Mouse (Mus musculus) MEL (cell line): Measurements from ENCODE around the gene Fam57b. TPM values are rescaled to one million over a fixed set of nuclear protein-coding genes. Genes with fewer than 3 reads are reported as not detected.

Experiments
- DNase-seq: peaks from one replicate; pipeline ENCODE4 v3.0.0; 2011; ENCODE audit warnings: low read depth, low spot score
- H3K27ac ChIP-seq: 2 replicates; pipeline ENCODE4 v1.5.1; 2012; ENCODE audit warnings: low read depth, mild to moderate bottlenecking, control low read depth, low read length, moderate library complexity; ENCODE audit not compliant: control insufficient read depth
- H3K27me3 ChIP-seq, 2 experiments: fragments of 150-350 bp in 1 of 2; sonication (generic) in 1 of 2; 2 replicates each; pipeline ENCODE4 v1.6.1; 2012; ENCODE audit warnings: low read length in 2 of 2, mild to moderate bottlenecking in 2 of 2, improper control_type of control experiment in 1 of 2, moderate library complexity in 1 of 2; ENCODE audit not compliant: insufficient read depth in 2 of 2, control insufficient read depth in 1 of 2
- H3K36me3 ChIP-seq, 2 experiments: 2 replicates each; pipeline ENCODE4 v1.6.1; 2012 to 2014; ENCODE audit warnings: low read length in 2 of 2, improper control_type of control experiment in 1 of 2, inconsistent platforms in 1 of 2, mild to moderate bottlenecking in 1 of 2; ENCODE audit not compliant: insufficient read depth in 2 of 2, control insufficient read depth in 1 of 2
- H3K4me1 ChIP-seq, 2 experiments: fragments of 150-350 bp in 1 of 2; sonication (generic) in 1 of 2; 2 replicates each; pipeline ENCODE4 v1.6.1; 2012; ENCODE audit warnings: low read length in 2 of 2, improper control_type of control experiment in 1 of 2, mild to moderate bottlenecking in 1 of 2; ENCODE audit not compliant: insufficient read depth in 2 of 2, control insufficient read depth in 1 of 2
- H3K4me3 ChIP-seq, 2 experiments: fragments of 150-350 bp in 1 of 2; sonication (generic) in 1 of 2; 2 replicates each; pipeline ENCODE4 v1.5.1; 2012; ENCODE audit warnings: low read depth in 2 of 2, low read length in 2 of 2, mild to moderate bottlenecking in 2 of 2, moderate library complexity in 2 of 2, control low read depth in 1 of 2, improper control_type of control experiment in 1 of 2; ENCODE audit not compliant: control insufficient read depth in 1 of 2, insufficient read depth in 1 of 2
- H3K79me2 ChIP-seq: 2 replicates; pipeline ENCODE4 v1.6.1; 2012; ENCODE audit warnings: mild to moderate bottlenecking, low read length, moderate library complexity; ENCODE audit not compliant: control insufficient read depth, poor library complexity, insufficient read depth
- H3K9ac ChIP-seq: 2 replicates; pipeline ENCODE4 v1.6.1; 2012; ENCODE audit warnings: low read depth, mild to moderate bottlenecking, control low read depth, low read length, moderate library complexity; ENCODE audit not compliant: control insufficient read depth, poor library complexity, severe bottlenecking
- H3K9me3 ChIP-seq: fragments of 150-350 bp; sonication (generic); replicated peaks from 2 replicates; pipeline ENCODE4 v1.6.1; 2012; ENCODE audit warnings: mild to moderate bottlenecking, low read length, improper control_type of control experiment, moderate library complexity; ENCODE audit not compliant: insufficient read depth
- CHD1 ChIP-seq: IDR thresholded peaks from 2 replicates; pipeline ENCODE4 v1.6.1; 2012; ENCODE audit warnings: low read depth, mild to moderate bottlenecking, inconsistent platforms, low read length, improper control_type of control experiment
- CHD2 ChIP-seq: IDR thresholded peaks from 2 replicates; pipeline ENCODE4 v1.6.1; 2011; ENCODE audit warnings: low read length, improper control_type of control experiment
- CTCF ChIP-seq, 3 experiments: IDR thresholded peaks in 2 of 3; conservative IDR thresholded peaks in 1 of 3; 2 replicates each; pipeline ENCODE4 v1.5.1; 2011 to 2012; ENCODE audit warnings: low read length in 3 of 3, low read depth in 2 of 3, mild to moderate bottlenecking in 2 of 3, improper control_type of control experiment in 1 of 3, inconsistent platforms in 1 of 3, mixed read lengths in 1 of 3, moderate library complexity in 1 of 3; ENCODE audit not compliant: control insufficient read depth in 1 of 3, insufficient read depth in 1 of 3, poor library complexity in 1 of 3, severe bottlenecking in 1 of 3
- E2F4 ChIP-seq: IDR thresholded peaks from 2 replicates; pipeline ENCODE4 v1.6.1; 2011; ENCODE audit warnings: low read depth, low read length, improper control_type of control experiment, borderline replicate concordance
- ELF1 ChIP-seq: IDR thresholded peaks from 2 replicates; pipeline ENCODE4 v1.6.1; 2014; ENCODE audit warnings: low read depth, mild to moderate bottlenecking, inconsistent platforms, low read length, improper control_type of control experiment, moderate library complexity
- ETS1 ChIP-seq: IDR thresholded peaks from 2 replicates; pipeline ENCODE4 v1.6.1; 2012; ENCODE audit warnings: low read depth, mild to moderate bottlenecking, inconsistent platforms, low read length, improper control_type of control experiment, moderate library complexity
- HCFC1 ChIP-seq: IDR thresholded peaks from 2 replicates; pipeline ENCODE4 v1.6.1; 2012; ENCODE audit warnings: low read depth, mild to moderate bottlenecking, inconsistent platforms, low read length, improper control_type of control experiment, moderate library complexity
- JUND ChIP-seq: IDR thresholded peaks from 2 replicates; pipeline ENCODE4 v1.6.1; 2011; ENCODE audit warnings: low read depth, mild to moderate bottlenecking, improper control_type of control experiment, low read length
- MAFK ChIP-seq: IDR thresholded peaks from 2 replicates; pipeline ENCODE4 v1.6.1; 2011; ENCODE audit warnings: low read depth, mild to moderate bottlenecking, low read length, improper control_type of control experiment, borderline replicate concordance
- MAX ChIP-seq: IDR thresholded peaks from 2 replicates; pipeline ENCODE4 v1.6.1; 2011; ENCODE audit warnings: low read length, improper control_type of control experiment
- MEF2A ChIP-seq: IDR thresholded peaks from 2 replicates; pipeline ENCODE4 v1.6.1; 2014; ENCODE audit warnings: low read depth, mild to moderate bottlenecking, inconsistent platforms, low read length, improper control_type of control experiment; ENCODE audit not compliant: poor library complexity, insufficient replicate concordance, severe bottlenecking; ENCODE audit errors: extremely low read depth
- MYB ChIP-seq: IDR thresholded peaks from 2 replicates; pipeline ENCODE4 v1.6.1; 2011; ENCODE audit warnings: mild to moderate bottlenecking, low read depth, low read length, improper control_type of control experiment
- MYC ChIP-seq: IDR thresholded peaks from 2 replicates; pipeline ENCODE4 v1.6.1; 2011; ENCODE audit warnings: low read depth, mild to moderate bottlenecking, low read length, improper control_type of control experiment, moderate library complexity
- POLR2A ChIP-seq, 2 experiments: IDR thresholded peaks; 2 replicates each; pipeline ENCODE4 v1.6.1; 2011 to 2012; ENCODE audit warnings: low read length in 2 of 2, mild to moderate bottlenecking in 2 of 2, control low read depth in 1 of 2, improper control_type of control experiment in 1 of 2, low read depth in 1 of 2, moderate library complexity in 1 of 2; ENCODE audit not compliant: control insufficient read depth in 1 of 2, insufficient read depth in 1 of 2, poor library complexity in 1 of 2
- POLR2AphosphoS5 ChIP-seq: IDR thresholded peaks from 2 replicates; pipeline ENCODE4 v1.6.1; 2012; ENCODE audit warnings: low read depth, borderline replicate concordance, mild to moderate bottlenecking, inconsistent platforms, low read length, moderate library complexity, mixed read lengths
- RCOR1 ChIP-seq: IDR thresholded peaks from 2 replicates; pipeline ENCODE4 v1.6.1; 2012; ENCODE audit warnings: low read depth, mild to moderate bottlenecking, inconsistent platforms, low read length, improper control_type of control experiment
- SIN3A ChIP-seq: IDR thresholded peaks from 2 replicates; pipeline ENCODE4 v1.6.1; 2012; ENCODE audit warnings: low read length, improper control_type of control experiment, inconsistent platforms
- TBP ChIP-seq: IDR thresholded peaks from 2 replicates; pipeline ENCODE4 v1.8.0; 2011; ENCODE audit warnings: low read depth, low read length, improper control_type of control experiment
- USF2 ChIP-seq, 2 experiments: IDR thresholded peaks; 2 replicates each; pipeline ENCODE4 v1.6.1; 2011 to 2012; ENCODE audit warnings: improper control_type of control experiment in 2 of 2, low read length in 2 of 2, borderline replicate concordance in 1 of 2, inconsistent platforms in 1 of 2, low read depth in 1 of 2, mild to moderate bottlenecking in 1 of 2; ENCODE audit not compliant: insufficient read depth in 1 of 2
- ZKSCAN1 ChIP-seq: IDR thresholded peaks from 2 replicates; pipeline ENCODE4 v1.6.1; 2012; ENCODE audit warnings: low read depth, mild to moderate bottlenecking, inconsistent platforms, low read length, improper control_type of control experiment, moderate library complexity
- ZNF384 ChIP-seq: IDR thresholded peaks from 2 replicates; pipeline ENCODE4 v1.6.1; 2012; ENCODE audit warnings: low read depth, mild to moderate bottlenecking, inconsistent platforms, low read length, improper control_type of control experiment
- polyA plus RNA-seq, 2 experiments: library from polyadenylated mRNA; stranded (reverse) in 1 of 2; unstranded in 1 of 2; fragments of >175 nt in 1 of 2; fragments of >200 nt in 1 of 2; gene quantifications; 2 replicates each; pipeline versions ENCODE4 v1.2.1 to v1.2.4; 2012; ENCODE audit warnings: low replicate concordance in 2 of 2, low read depth in 1 of 2; ENCODE audit not compliant: insufficient read length in 2 of 2, insufficient read depth in 1 of 2, missing spikeins in 1 of 2
- total RNA-seq: library from RNA; depleted of rRNA; stranded (reverse); fragments of 300-350 nt; gene quantifications from 2 replicates; pipeline ENCODE4 v1.2.3, GENCODE M21; 2012

The Fam57b gene
- total and polyA plus RNA-seq, 3 experiments: 0.50 to 1.7 TPM; not detected in 1

DNA sequence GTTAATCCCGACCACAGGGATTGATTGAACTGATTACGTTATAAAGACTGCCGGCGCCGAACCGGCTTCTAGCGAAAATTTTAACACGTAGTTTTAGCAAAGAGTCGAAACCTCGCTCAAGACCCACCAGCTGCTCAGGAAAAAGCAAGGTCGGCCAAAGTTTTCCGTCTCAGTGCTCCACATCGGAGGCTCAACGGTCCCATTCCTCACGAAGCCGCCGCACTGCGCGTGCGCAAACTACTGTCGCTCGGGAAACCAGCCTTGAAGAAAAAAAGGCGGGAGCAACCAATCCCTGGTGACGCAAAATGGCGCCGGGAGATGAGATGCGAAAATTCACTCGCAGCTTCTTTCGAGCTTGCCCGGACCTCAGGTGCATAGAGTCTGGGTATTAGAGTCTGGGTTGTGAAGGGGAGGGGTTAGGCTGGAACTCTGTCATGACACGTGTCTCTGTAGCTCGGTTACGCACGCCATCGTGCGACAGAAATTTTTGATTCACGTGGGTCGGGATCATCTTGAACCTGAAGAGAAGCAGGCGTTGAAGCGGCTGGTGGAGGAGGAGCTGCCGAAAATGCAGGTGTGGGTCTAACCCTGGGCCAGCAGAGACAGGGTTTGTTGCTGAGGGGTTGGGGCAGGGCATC lies 64.8 kb downstream of the Fam57b start, which contains the start of gene Ino80e (continued):
- TF ChIP-seq ELF1 (no peak), RCOR1 (no peak), POLR2A (IDR thresholded peaks at IDR 0.05; ENCODE audit: control insufficient read depth in 1 of 2, insufficient read depth in 1 of 2, low read depth in 1 of 2, low read length in 2 of 2, poor library complexity in 1 of 2) (peak; percentile 55 to 69; a peak in 3 of 4 replicates), POLR2AphosphoS5 (no peak), ZKSCAN1 (no peak), CHD2 (no peak), E2F4 (peak; percentile 77; the same call in 1 of the 2 replicates)

DNA sequence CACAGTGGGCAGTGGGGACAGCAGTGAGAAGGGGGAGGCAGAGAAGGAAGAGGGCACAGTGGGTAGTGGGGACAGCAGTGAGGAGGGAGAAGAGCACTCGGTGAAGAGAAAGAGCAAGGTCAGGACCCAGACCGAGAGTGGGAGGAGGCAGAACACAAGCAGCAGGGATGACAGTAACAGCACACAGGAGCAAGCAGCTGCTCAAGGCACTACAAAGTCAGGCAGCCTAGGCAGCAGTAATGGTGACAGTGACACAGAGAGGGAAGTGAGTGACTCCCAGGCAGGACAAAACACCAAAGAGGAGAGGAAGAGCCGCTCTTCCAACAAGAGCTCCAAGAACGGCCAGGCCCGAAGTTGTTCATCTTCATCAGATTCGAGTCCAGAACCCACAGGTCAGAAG lies 66.3 kb downstream of the Fam57b start:
- no peaks in the 10 kb centered on the region for H3K27me3 ChIP-seq
- TF ChIP-seq ETS1 (no peak), USF2 (IDR thresholded peaks at IDR 0.05; ENCODE audit: borderline replicate concordance in 1 of 2, insufficient read depth in 1 of 2, low read depth in 1 of 2, low read length in 2 of 2) (no peak), ZNF384 (no peak), TBP (no peak), MYB (no peak), HCFC1 (no peak), MYC (no peak), CHD1 (no peak), RCOR1 (no peak), POLR2AphosphoS5 (no peak), MAX (no peak), ELF1 (no peak), MEF2A (no peak), SIN3A (no peak), MAFK (no peak), JUND (no peak), CTCF (IDR thresholded peaks at IDR 0.05 in 2 of 3, conservative IDR thresholded peaks at IDR 0.05 in 1 of 3; ENCODE audit: control insufficient read depth in 1 of 3, insufficient read depth in 1 of 3, low read depth in 2 of 3, low read length in 3 of 3, poor library complexity in 1 of 3, severe bottlenecking in 1 of 3) (no peak)
- H3K36me3 ChIP-seq: peaks cover 3 to 22% of the 10 kb centered on the region in 2 experiments
- H3K9ac ChIP-seq: peak overlapping the region; percentile 89
- H3K4me1 ChIP-seq: peaks cover 2 to 19% of the 10 kb centered on the region in 2 experiments; a peak in 3 of 4 replicates
- peaks cover 26% of the 10 kb centered on the region for H3K79me2 ChIP-seq
- no peaks in the 10 kb centered on the region for H3K9me3 ChIP-seq
- no peak overlapping the region for H3K27ac ChIP-seq
- no peak for DNase-seq
- H3K4me3 ChIP-seq: no peak overlapping the region
